Mouse (Mus musculus): ENCODE data around the gene Arsb. TPM values are rescaled to one million over a fixed set of nuclear protein-coding genes. Genes with fewer than 3 reads are reported as not detected.

The Arsb gene
- polyA plus RNA-seq, 1 experiment = 7.2 TPM

DNA sequence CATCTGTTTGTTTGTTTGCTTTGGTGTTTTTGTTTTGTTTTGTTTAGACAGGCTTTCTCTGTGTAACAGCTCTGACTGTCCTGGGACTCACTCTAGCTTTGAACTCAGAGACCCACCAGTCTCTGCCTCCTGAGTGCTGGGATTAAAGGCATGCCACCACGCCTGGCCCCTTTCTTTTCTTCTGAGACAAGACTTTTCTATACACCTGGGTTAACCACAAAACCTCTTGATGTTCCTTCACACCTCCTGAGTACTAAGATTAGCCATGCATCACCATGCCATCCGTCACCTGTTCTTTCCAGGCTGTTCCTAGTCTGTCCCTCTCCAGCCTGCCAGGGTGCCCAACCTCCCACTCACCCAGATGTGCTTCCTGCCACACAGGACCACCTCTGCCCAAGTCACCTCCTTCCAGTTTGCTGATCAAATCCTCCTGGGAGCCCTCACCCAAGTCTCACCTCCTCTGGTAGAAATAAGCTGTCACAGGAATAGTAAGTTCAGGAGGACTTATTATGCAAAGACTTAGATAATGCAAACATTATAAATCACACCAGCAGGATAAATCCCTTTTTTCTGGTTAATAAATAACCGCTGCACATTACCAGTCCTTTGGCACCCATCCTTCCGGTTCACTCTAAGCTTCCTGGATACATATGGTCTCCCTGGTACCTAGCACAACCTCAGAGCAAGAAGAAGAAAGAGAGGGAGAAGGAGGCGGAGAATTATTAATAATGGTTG, 150.6 kb downstream of the Arsb start:
- Histone ChIP-seq H3K27me3 (ENCODE audit: control insufficient read depth, insufficient read depth, insufficient read length) (no peaks in the 10 kb centered on the region), H3K4me2 (ENCODE audit: low read depth) (no peak overlapping the region), H3ac (ENCODE audit: control insufficient read depth, insufficient read length) (no peak overlapping the region), H3K4me3 (no peak overlapping the region), H3K36me3 (ENCODE audit: control insufficient read depth, insufficient read depth) (no peaks in the 10 kb centered on the region), H3K79me2 (ENCODE audit: control insufficient read depth, insufficient read depth) (no peaks in the 10 kb centered on the region)
- TF ChIP-seq POLR2AphosphoS2 (IDR thresholded peaks at IDR 0.05; ENCODE audit: insufficient read length, low read depth) = no peak
- TF ChIP-seq MYOD1 (IDR thresholded peaks at IDR 0.05; ENCODE audit: control insufficient read depth in 1 of 3, insufficient read length in 2 of 3, low read depth in 2 of 3) = peak in 1 of 3 experiments; percentile 76

GRCm38 (mm10) chr13:93922566-93922910, 151.1 kb downstream of the Arsb start:
- Histone ChIP-seq H3K27me3 (ENCODE audit: control insufficient read depth, insufficient read depth, insufficient read length) (no peaks in the 10 kb centered on the region), H3K79me2 (ENCODE audit: control insufficient read depth, insufficient read depth) (no peaks in the 10 kb centered on the region), H3ac (ENCODE audit: control insufficient read depth, insufficient read length) (no peak overlapping the region), H3K4me3 (no peak overlapping the region), H3K4me2 (ENCODE audit: low read depth) (no peak overlapping the region), H3K36me3 (ENCODE audit: control insufficient read depth, insufficient read depth) (no peaks in the 10 kb centered on the region)
- TF ChIP-seq POLR2AphosphoS2 (IDR thresholded peaks at IDR 0.05; ENCODE audit: insufficient read length, low read depth) (no peak), MYOG (IDR thresholded peaks at IDR 0.05; ENCODE audit: control insufficient read depth in 1 of 3, insufficient read depth in 1 of 3, insufficient read length in 2 of 3, low read depth in 2 of 3) (no peak), E2F4 (IDR thresholded peaks at IDR 0.05; ENCODE audit: insufficient read depth) (no peak)

GRCm38 (mm10) chr13:93924735-93925432, 153.5 kb downstream of the Arsb start:
- H3K36me3 ChIP-seq (ENCODE audit: control insufficient read depth, insufficient read depth) = no peaks in the 10 kb centered on the region
- no peak overlapping the region for H3K4me2 ChIP-seq (ENCODE audit: low read depth)
- no peak overlapping the region for H3K4me3 ChIP-seq
- H3K79me2 ChIP-seq (ENCODE audit: control insufficient read depth, insufficient read depth) = no peaks in the 10 kb centered on the region
- H3K27me3 ChIP-seq (ENCODE audit: control insufficient read depth, insufficient read depth, insufficient read length) = no peaks in the 10 kb centered on the region
- H3ac ChIP-seq (ENCODE audit: control insufficient read depth, insufficient read length) = no peak overlapping the region
- TF ChIP-seq MYOG (IDR thresholded peaks at IDR 0.05; ENCODE audit: control insufficient read depth in 1 of 3, insufficient read depth in 1 of 3, insufficient read length in 2 of 3, low read depth in 2 of 3) (no peak), MAX (IDR thresholded peaks at IDR 0.05; ENCODE audit: low read depth) (no peak), MYOD1 (IDR thresholded peaks at IDR 0.05; ENCODE audit: control insufficient read depth in 1 of 3, insufficient read length in 2 of 3, low read depth in 2 of 3) (no peak), POLR2A (IDR thresholded peaks at IDR 0.05; ENCODE audit: insufficient read length, low read depth) (no peak)

DNA sequence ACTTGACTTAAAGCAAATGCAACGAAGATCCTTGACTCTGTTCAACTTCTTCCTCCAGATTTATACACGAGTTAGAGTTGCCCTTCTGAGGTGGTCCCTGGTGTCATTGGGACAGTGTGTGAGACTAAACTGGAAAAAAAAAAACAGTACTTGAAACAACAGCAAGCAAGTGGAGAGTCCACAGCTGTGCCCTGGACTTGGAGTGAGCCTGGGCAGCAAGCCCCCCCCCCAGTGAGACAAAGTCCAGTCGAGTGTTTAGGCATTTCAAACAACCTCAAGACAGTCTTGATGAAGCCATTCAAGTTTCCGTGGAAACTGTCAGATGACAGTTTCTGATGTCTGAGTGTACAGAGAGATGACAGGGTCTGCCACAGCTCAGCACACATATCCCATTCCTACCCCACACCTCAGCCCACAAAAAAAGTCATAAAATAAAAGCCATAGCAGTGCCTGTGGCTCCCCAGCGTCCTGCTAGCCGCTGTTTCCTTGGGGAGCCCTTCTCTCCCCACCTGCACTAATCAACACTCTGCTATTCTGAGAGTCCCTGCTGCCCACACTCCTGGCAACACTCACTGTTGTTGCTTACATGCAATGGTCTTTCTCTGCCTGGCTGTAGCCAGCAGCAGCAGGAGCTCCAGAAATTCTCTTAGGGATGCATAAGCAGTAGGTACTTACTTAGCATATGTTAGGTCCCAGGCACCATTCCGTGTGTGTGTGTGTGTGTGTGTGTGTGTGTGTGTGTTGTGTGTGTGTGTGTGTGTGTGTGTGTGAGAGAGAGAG, 159.3 kb downstream of the Arsb start:
- TF ChIP-seq POLR2A (IDR thresholded peaks at IDR 0.05; ENCODE audit: insufficient read length, low read depth) (no peak), MAX (IDR thresholded peaks at IDR 0.05; ENCODE audit: low read depth) (no peak), SRF (IDR thresholded peaks at IDR 0.05; ENCODE audit: control insufficient read depth, insufficient read length, low read depth) (no peak), E2F4 (IDR thresholded peaks at IDR 0.05; ENCODE audit: insufficient read depth) (no peak), MYOG (IDR thresholded peaks at IDR 0.05; ENCODE audit: control insufficient read depth in 1 of 3, insufficient read depth in 1 of 3, insufficient read length in 2 of 3, low read depth in 2 of 3) (no peak), TCF3 (IDR thresholded peaks at IDR 0.05; ENCODE audit: insufficient read length, low read depth) (no peak), MYOD1 (IDR thresholded peaks at IDR 0.05; ENCODE audit: control insufficient read depth in 1 of 3, insufficient read length in 2 of 3, low read depth in 2 of 3) (no peak), USF1 (IDR thresholded peaks at IDR 0.05; ENCODE audit: low read depth) (no peak), POLR2AphosphoS2 (IDR thresholded peaks at IDR 0.05; ENCODE audit: insufficient read length, low read depth) (no peak), REST (IDR thresholded peaks at IDR 0.05; ENCODE audit: insufficient read depth, insufficient read length) (no peak), TCF12 (IDR thresholded peaks at IDR 0.05; ENCODE audit: insufficient read depth, poor library complexity, severe bottlenecking) (no peak), CEBPB (IDR thresholded peaks at IDR 0.05; ENCODE audit: insufficient read depth, poor library complexity, severe bottlenecking) (no peak)
- Histone ChIP-seq H3K79me2 (ENCODE audit: control insufficient read depth, insufficient read depth) (no peaks in the 10 kb centered on the region), H3K36me3 (ENCODE audit: control insufficient read depth, insufficient read depth) (no peaks in the 10 kb centered on the region), H3ac (ENCODE audit: control insufficient read depth, insufficient read length) (no peak overlapping the region), H3K4me2 (ENCODE audit: low read depth) (no peak overlapping the region), H3K4me3 (no peak overlapping the region), H3K27me3 (ENCODE audit: control insufficient read depth, insufficient read depth, insufficient read length) (no peaks in the 10 kb centered on the region)

DNA sequence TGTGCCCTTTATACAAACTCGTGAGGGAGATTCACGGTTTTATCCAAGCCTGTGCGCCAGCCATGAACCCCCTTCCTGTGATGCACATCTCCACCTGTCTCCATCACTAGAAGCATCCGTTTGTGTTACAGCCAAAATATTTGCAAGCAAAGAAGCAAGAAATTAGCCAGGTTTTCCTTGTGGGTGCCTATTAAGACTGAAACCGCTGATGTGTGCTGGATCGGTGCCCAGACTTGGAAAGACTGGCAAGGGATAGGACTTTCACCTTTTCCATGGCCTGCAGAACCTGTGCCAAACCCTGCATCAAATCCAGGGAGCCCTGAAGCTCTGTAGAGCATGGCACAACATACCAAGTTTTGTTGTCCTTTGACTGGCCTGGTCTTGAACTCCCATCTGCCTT, 165.0 kb downstream of the Arsb start:
- Histone ChIP-seq H3K4me3 (no peak overlapping the region), H3K79me2 (ENCODE audit: control insufficient read depth, insufficient read depth) (no peaks in the 10 kb centered on the region), H3K27me3 (ENCODE audit: control insufficient read depth, insufficient read depth, insufficient read length) (no peaks in the 10 kb centered on the region), H3K36me3 (ENCODE audit: control insufficient read depth, insufficient read depth) (no peaks in the 10 kb centered on the region), H3ac (ENCODE audit: control insufficient read depth, insufficient read length) (no peak overlapping the region), H3K4me2 (ENCODE audit: low read depth) (no peak overlapping the region)
- TF ChIP-seq POLR2AphosphoS2 (IDR thresholded peaks at IDR 0.05; ENCODE audit: insufficient read length, low read depth) (no peak), REST (IDR thresholded peaks at IDR 0.05; ENCODE audit: insufficient read depth, insufficient read length) (no peak), MAX (IDR thresholded peaks at IDR 0.05; ENCODE audit: low read depth) (no peak)

Measured in myocyte (in vitro differentiated cells).